Mouse (Mus musculus) liver, embryonic 11.5 days (tissue): ENCODE data around the gene Gm42420. TPM values are rescaled to one million over a fixed set of nuclear protein-coding genes. Genes with fewer than 3 reads are reported as not detected.

Experiments used
- ATAC-seq: fragments of 200-750 bp; cut with Nextera tagmentation; replicated peaks from 2 replicates; pipeline ENCODE4 v1.8.0; 2017; ENCODE audit warnings: moderate number of reproducible peaks, mild to moderate bottlenecking, moderate TSS enrichment, moderate library complexity; ENCODE audit not compliant: low FRiP score
- DNase-seq: peaks from one replicate; pipeline ENCODE4 v3.0.0-alpha.2; 2017; ENCODE audit warnings: low spot score
- H3K27ac ChIP-seq: fragments of 300-500 bp; sonication (generic); 2 replicates; pipeline ENCODE4 v1.5.1; 2014; ENCODE audit warnings: mild to moderate bottlenecking, low read depth, low read length, control low read depth
- H3K27me3 ChIP-seq: fragments of 300-500 bp; sonication (generic); replicated peaks from 2 replicates; pipeline ENCODE4 v1.6.1; 2014; ENCODE audit warnings: low read length, mixed read lengths; ENCODE audit not compliant: control insufficient read depth, insufficient read depth
- H3K36me3 ChIP-seq: fragments of 300-500 bp; sonication (generic); 2 replicates; pipeline ENCODE4 v1.6.1; 2014; ENCODE audit warnings: mild to moderate bottlenecking, low read length, moderate library complexity, mixed read lengths; ENCODE audit not compliant: control insufficient read depth, insufficient read depth
- H3K4me1 ChIP-seq: fragments of 300-500 bp; sonication (generic); replicated peaks from 2 replicates; pipeline ENCODE4 v1.6.1; 2014; ENCODE audit warnings: low read length, mixed read lengths; ENCODE audit not compliant: control insufficient read depth, insufficient read depth
- H3K4me2 ChIP-seq: fragments of 300-500 bp; sonication (generic); 2 replicates; pipeline ENCODE4 v1.6.1; 2014; ENCODE audit warnings: mild to moderate bottlenecking, control low read depth, moderate library complexity
- H3K4me3 ChIP-seq: fragments of 300-500 bp; sonication (generic); 2 replicates; pipeline ENCODE4 v1.5.1; 2014; ENCODE audit warnings: low read depth, low read length, control low read depth
- H3K9ac ChIP-seq: fragments of 300-500 bp; sonication (generic); 2 replicates; pipeline ENCODE4 v1.6.1; 2014; ENCODE audit warnings: low read depth, low read length, control low read depth
- H3K9me3 ChIP-seq: fragments of 300-500 bp; sonication (generic); 2 replicates; pipeline ENCODE4 v1.6.1; 2016; ENCODE audit warnings: low read length, inconsistent platforms, mixed read lengths; ENCODE audit not compliant: control insufficient read depth
- WGBS: fragments of 180-500 bp; shearing (Covaris S2); extraction: QIAGEN DNeasy Blood & Tissue Kit; methylation state at CpG from one replicate; pipeline ENCODE4 v1.1.7; 2014; 5-methylcytosine and 5-hydroxymethylcytosine counted together
- polyA plus RNA-seq: library from polyadenylated mRNA; unstranded; fragments of >200 nt; fragmentation: Nextera tagmentation; extraction: Ambion mirVana; gene quantifications from 2 replicates; pipeline ENCODE4 v1.2.1, GENCODE M21; 2014

Gene Gm42420
- polyA plus RNA-seq, 1 experiment from 2014 or later = 2.9 TPM

- Histone ChIP-seq H3K4me1 (peaks cover 15% of the 10 kb centered on the region), H3K27ac (peak overlapping the region; percentile 78), H3K4me3 (no peak overlapping the region), H3K36me3 (peaks cover 4% of the 10 kb centered on the region; the same call in 1 of the 2 replicates), H3K4me2 (peak overlapping the region; percentile 40), H3K9ac (peak overlapping the region; percentile 35; the same call in 1 of the 2 replicates), H3K27me3 (no peaks in the 10 kb centered on the region), H3K9me3 (no peaks in the 10 kb centered on the region)
- ATAC-seq (peak; percentile 94), DNase-seq (peak; percentile 41)
- 69% methylated on average over 7 of the region's 7 CpGs for WGBS
Measured at GRCm38 (mm10) chr6:39581087-39581784, 4.3 kb upstream of the Gm42420 start.

DNA sequence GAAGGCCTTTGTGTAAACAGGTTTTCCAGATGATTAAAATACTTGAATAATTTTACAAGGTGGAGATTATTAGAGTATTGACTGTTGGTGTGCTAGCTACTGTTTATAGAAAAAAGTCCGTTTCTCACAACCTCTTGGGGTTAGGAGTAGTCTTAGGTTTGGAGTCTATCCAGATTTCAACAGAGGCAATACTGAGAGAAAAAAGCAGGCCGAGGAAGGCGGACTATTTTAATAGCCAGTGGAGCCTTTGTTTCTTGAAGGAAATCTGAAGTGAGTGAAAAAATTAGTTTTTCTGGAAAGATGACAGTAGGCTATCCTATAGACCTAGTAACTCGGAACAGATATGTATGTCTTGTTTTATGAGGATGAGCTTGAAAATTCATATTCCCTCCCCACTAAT lies 5.9 kb downstream of the Gm42420 start:
- DNase-seq (no peak), ATAC-seq (no peak)
- Histone ChIP-seq H3K4me3 (peak overlapping the region; percentile 70; the same call in 1 of the 2 replicates), H3K36me3 (peaks cover 9% of the 10 kb centered on the region), H3K27ac (no peak overlapping the region), H3K9ac (no peak overlapping the region; the same call in 1 of the 2 replicates), H3K4me1 (0 out of 2 replicates have a peak, but pooled peaks cover 4% of the 10 kb centered on the region), H3K27me3 (no peaks in the 10 kb centered on the region), H3K9me3 (no peaks in the 10 kb centered on the region), H3K4me2 (peak overlapping the region; percentile 69)
- 95% methylated on average over 4 of the region's 4 CpGs for WGBS

- Histone ChIP-seq H3K27ac (0 out of 2 replicates have a peak within 1 kb of the TSS, but pooled peaks have one; percentile 20), H3K9ac (peak within 1 kb of the TSS; percentile 81), H3K4me1 (0 out of 2 replicates have a peak, but pooled peaks cover 4% of the 10 kb centered on the region), H3K4me2 (peak within 1 kb of the TSS; percentile 69), H3K36me3 (peaks cover 9% of the 10 kb centered on the region), H3K4me3 (peak within 1 kb of the TSS; percentile 70), H3K9me3 (no peaks in the 10 kb centered on the region), H3K27me3 (no peaks in the 10 kb centered on the region)
- peak; percentile 98 for ATAC-seq
- WGBS = under 1% methylated on average over 56 of the region's 56 CpGs
- peak; percentile 99 for DNase-seq
Measured at GRCm38 (mm10) chr6:39592401-39593214, 7.1 kb downstream of the Gm42420 start, which contains the start of gene Ndufb2. Gene Ndufb2, plus strand, starts transcription at chr6:39592574.

- Histone ChIP-seq H3K36me3 (peaks cover 26% of the 10 kb centered on the region), H3K4me2 (no peak overlapping the region), H3K9ac (no peak overlapping the region), H3K9me3 (no peaks in the 10 kb centered on the region), H3K27me3 (no peaks in the 10 kb centered on the region), H3K4me3 (no peak overlapping the region), H3K4me1 (no peaks in the 10 kb centered on the region), H3K27ac (no peak overlapping the region)
- DNase-seq (no peak), ATAC-seq (no peak)
- WGBS = 93% methylated on average over 3 of the region's 3 CpGs
Measured at GRCm38 (mm10) chr6:39600851-39601250, 15.3 kb downstream of the Gm42420 start.

DNA sequence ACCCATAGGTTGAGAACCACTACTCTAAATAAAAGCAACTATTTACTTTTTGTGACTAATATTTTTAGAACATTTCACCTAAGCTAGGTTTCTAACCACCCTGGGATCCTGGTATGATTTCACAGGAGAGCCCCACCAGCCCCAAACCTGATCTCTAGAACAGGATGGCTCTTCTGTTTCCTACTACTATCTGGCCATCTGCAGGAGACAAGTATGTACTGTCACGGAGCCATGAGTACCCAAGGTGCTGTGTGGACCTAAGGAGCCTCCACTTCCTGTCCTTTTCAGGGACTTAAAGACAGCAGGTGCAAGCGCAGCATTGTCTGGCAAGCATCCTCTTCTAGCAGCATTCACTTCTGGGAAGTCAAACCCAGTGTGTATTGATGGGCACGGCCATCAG lies 16.3 kb downstream of the Gm42420 start:
- ATAC-seq (no peak), DNase-seq (no peak)
- WGBS = 83% methylated on average over 3 of the region's 3 CpGs
- Histone ChIP-seq H3K9me3 (no peaks in the 10 kb centered on the region), H3K4me2 (no peak overlapping the region), H3K9ac (no peak overlapping the region), H3K27me3 (no peaks in the 10 kb centered on the region), H3K36me3 (peaks cover 22% of the 10 kb centered on the region), H3K27ac (no peak overlapping the region), H3K4me1 (no peaks in the 10 kb centered on the region), H3K4me3 (no peak overlapping the region)

DNA sequence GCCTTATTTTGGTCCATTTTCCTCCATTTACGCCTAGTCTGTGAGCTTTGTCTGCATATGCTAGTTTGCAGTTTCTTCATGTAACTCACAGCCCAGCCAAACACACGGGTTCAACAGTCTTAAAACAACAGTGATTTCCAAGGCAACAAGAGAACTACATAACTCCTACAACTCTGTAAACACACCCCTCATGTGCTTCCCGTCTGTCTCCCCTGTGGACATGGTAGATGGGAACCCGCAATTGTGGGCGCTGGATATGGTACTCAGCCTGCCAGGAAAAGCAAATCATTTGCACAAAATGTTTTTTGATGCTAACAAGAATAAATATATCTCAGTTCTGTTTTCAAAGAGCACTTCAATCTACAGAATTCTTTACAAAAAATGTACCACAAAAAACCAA lies 19.0 kb downstream of the Gm42420 start:
- H3K27me3 ChIP-seq = no peaks in the 10 kb centered on the region
- no peak for ATAC-seq
- no peak overlapping the region for H3K4me2 ChIP-seq
- no peak overlapping the region for H3K9ac ChIP-seq
- DNase-seq = no peak
- H3K9me3 ChIP-seq = no peaks in the 10 kb centered on the region
- H3K4me3 ChIP-seq = no peak overlapping the region
- H3K27ac ChIP-seq = no peak overlapping the region
- WGBS = 85% methylated on average over 5 of the region's 5 CpGs
- peaks cover 12% of the 10 kb centered on the region for H3K36me3 ChIP-seq
- H3K4me1 ChIP-seq = no peaks in the 10 kb centered on the region

- H3K9me3 ChIP-seq = no peaks in the 10 kb centered on the region
- H3K4me1 ChIP-seq = no peaks in the 10 kb centered on the region
- H3K36me3 ChIP-seq = no peaks in the 10 kb centered on the region
- no peak overlapping the region for H3K27ac ChIP-seq
- ATAC-seq (no peak), DNase-seq (no peak)
- H3K4me2 ChIP-seq = no peak overlapping the region
- H3K27me3 ChIP-seq = no peaks in the 10 kb centered on the region
- 77% methylated on average over 6 of the region's 6 CpGs for WGBS
- H3K4me3 ChIP-seq = no peak overlapping the region
- H3K9ac ChIP-seq = no peak overlapping the region
Measured at GRCm38 (mm10) chr6:39606056-39606455, 20.5 kb downstream of the Gm42420 start.

DNA sequence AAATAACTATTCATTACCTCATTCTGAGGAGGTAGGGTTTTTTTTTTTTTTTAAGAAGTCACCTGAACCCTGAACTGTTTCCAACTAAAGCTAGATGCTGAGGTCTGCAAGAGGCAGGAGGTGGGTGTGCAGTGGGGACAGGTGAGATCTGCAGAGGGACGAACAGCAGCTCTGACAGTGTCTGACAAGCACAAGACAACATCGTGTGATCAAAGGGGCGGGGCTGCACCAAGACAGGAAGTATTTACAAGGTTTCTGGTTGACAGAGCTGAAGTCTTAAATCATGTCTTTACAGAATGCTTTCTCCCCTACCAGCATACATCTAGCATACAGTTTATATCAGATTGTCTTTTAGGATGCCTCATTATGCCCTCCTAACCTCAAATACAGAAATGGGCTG lies 21.3 kb downstream of the Gm42420 start:
- 56% methylated on average over 3 of the region's 3 CpGs for WGBS
- H3K4me1 ChIP-seq = no peaks in the 10 kb centered on the region
- H3K4me2 ChIP-seq = no peak overlapping the region
- no peak for ATAC-seq
- H3K27ac ChIP-seq = no peak overlapping the region
- no peaks in the 10 kb centered on the region for H3K9me3 ChIP-seq
- H3K36me3 ChIP-seq = no peaks in the 10 kb centered on the region
- no peaks in the 10 kb centered on the region for H3K27me3 ChIP-seq
- H3K9ac ChIP-seq = no peak overlapping the region
- DNase-seq = no peak
- H3K4me3 ChIP-seq = no peak overlapping the region
